Mouse (Mus musculus) gastrocnemius, postnatal 10 days (tissue): Measurements from ENCODE around the gene Rae1. TPM values are rescaled to one million over a fixed set of nuclear protein-coding genes. Genes with fewer than 3 reads are reported as not detected.

Experiments
- DNase-seq: peaks from one replicate; pipeline ENCODE4 v3.0.0; 2021; ENCODE audit warnings: mixed read lengths
- total RNA-seq, 2 experiments: library from RNA; stranded (reverse); gene quantifications; 2 replicates each; pipeline ENCODE4 v1.2.3; 2021

Rae1 gene
- total RNA-seq, 2 experiments from 2014 or later: 27.9 to 31.5 TPM

DNA sequence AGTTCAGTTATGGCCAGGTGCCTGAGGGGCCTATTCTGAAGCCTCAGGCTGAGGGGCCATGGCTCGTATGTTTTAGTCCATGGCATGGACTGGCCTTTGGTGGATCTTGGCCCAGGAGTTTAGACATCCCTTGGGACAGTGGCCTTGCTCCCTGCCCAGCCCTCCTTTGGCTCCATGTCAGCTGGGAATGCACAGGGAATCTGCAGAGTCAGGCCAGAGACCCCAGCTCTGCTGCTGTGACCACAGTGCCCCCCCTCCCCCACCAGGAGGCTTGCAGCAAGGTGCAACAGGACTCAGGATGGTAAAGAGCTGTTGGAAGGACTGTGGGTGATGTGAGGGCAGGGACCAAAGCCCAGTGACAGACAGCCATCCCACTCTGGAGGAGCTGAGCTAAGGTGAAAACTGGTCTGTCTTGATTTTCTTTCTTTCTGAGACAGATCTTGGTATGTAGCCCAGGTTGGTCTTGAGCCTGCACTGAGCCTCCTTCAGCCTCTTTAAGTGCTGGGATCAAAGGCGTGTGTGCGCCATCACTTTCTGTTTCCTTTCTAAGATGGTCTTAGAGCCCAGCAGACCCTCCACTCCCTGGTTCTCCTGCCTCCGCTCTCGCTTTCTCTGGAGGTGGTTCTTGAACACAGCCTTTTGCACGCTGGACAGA lies 27.4 kb downstream of the Rae1 start:
- DNase-seq: no peak

DNA sequence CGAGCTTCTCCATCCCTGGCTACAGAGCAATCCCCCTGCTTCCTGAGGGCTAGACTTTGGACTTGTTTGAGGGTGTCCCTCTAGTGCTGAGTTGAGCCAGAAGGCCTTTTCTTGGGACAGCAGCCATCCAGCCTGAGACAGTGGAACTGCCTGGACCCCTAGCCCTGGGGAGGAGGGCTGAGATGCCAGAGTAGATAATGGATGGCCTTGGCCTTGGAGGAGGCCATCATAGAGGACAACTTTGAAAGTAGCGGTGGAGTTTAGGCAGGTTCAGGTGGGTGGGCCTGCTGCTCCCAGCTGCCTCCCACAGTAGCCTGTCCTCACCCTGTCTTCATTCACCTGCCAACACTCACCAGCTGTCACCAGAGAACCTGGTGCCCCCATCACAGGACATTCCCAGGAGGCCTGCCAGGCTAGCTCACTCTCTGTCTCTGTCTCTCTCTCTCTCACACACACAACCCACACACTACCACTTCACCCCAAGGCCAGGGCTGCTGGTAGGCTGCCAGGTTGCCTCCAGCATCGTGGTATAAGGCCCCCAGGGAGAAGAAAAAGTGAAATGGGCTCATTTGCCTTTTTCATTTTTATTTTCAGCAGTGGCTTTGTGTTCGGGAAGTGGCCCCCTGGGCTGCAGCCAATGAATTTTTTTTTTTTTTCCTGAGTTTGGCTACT lies 28.0 kb downstream of the Rae1 start:
- DNase-seq: no peak

DNA sequence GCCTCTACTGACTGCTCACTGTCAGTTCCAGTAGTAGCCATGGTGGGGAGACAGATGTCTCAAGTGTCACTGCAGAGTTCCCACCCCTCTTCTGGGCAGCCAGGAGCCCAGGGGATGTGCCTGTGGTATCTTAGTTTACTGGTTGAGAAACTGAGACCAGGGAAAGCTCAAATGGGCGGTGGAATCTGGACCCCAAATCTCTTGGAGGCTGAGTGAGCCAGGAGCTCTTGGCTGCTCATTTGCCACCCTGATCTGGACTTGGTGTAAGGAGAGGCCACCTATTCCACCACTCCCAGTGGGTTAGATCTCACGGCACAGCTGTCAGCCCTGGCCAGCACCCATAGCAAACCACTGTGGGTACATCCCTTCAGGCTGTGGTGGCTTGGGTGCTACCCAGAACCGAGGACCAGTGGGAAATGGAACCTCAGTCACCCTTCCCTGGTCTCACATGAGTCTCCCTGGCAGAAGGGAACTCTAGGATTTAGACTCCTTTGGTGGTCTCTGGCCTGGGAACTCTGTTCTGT lies 28.7 kb downstream of the Rae1 start:
- DNase-seq: no peak

DNA sequence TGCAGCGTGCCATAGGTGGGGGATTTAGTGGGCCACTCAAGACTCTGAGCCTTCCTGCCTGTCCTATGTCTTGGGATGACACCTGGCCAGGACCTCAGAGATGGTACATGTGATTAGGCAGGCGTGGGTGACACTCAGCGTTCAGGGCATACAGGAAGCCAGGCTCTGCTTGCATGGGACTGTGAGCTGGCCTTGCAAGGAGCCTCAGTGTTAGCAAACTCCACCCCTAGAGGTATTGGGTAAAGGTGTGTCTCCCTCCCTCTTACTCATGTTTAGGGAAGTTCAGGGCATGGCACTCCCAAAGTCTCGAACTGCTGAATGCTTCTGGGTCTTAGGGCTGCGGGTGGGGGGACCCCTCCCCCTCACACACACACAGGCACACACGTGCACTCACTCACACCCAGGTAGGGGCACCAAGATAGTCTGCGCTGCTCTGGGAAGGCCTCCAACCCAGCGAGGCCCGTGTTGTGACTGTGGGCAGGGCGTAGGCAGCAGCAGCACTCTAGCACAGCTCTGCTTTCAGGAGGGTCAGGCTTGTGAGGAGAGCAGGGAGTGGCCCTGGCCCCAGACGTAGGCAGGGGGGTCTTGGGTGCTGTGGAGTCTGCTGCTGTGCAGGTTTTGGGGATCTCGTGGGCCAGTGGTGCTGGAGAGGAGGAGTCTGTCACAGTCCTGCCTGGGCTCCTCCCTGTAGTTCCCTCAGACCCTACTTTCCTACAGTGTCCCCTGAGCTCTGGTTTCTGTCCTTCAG lies 30.8 kb downstream of the Rae1 start:
- no peak for DNase-seq

DNA sequence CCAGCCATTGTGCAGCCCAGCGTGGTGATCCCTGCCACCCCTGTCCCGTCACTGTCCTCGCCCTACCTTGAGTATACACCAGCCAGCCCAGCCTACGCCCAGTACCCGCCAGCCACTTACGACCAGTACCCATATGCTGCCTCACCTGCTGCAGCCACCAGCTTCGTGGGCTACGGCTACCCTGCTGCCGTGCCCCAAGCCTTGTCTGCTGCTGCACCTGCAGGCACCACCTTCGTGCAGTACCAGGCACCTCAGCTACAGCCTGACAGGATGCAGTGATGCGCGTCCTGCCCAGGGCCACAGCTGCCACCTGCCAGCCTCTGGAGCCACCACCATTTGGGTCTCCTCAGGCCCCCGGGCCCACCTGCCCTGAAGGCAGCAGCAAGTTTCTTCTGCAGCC lies 33.6 kb downstream of the Rae1 start:
- DNase-seq: no peak

DNA sequence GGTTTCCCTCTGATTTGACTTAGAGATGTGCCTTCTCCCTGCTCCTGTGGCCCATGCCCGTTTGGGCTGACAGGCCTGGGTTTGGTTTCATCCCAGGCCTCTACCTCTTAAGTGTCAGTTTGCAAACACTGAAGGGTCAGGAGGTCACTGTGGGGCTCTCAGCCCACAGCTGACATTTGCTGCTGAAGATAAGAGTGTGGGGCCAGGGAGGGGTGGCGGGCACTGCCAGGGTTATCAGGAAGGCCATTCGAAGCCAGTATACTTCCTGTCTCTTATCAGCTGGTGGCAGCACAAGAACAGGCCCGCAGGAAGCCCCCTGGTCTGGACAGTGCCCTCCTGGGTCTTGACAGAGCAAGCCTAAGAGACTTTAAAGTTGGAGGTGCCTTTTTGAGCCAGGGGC lies 35.1 kb downstream of the Rae1 start:
- no peak for DNase-seq

DNA sequence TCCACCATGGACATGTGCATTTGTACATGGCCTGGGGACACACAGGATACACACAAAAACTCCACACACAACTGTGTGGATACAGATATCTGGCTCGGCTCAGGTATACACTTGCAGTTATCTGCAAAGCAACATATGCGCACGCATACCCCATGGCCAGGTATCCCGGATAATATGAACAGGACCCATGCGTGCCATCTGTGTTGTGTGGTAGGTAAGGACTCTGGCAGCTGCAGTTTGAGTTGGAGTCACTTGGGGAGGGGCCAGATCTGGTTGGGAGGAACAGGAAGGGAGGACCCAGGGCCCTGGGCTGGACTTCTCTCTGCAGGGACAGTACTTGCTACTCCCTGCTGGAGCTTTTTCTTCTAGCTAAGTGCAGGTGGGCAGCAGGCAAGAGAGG lies 35.7 kb downstream of the Rae1 start:
- DNase-seq: no peak

DNA sequence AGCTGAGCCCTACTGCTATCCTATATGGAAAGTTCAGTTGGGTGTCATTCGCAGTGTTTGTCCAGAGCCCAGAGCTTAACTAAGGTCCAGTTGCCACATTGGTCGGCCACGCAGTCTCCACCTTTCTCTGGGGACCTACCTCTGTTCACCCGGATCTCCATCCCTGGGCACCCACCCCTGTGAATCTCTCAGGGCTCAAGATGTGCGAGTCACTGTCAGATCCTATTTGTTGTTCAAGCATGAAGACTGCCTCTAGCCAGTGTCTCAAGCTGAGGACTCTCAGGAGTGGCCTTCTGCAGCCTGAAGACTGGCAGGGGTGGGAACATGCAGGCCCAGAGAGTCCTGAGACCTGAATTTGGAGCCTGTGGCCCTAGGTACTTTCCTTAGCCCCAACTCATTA lies 36.1 kb downstream of the Rae1 start:
- no peak for DNase-seq

DNA sequence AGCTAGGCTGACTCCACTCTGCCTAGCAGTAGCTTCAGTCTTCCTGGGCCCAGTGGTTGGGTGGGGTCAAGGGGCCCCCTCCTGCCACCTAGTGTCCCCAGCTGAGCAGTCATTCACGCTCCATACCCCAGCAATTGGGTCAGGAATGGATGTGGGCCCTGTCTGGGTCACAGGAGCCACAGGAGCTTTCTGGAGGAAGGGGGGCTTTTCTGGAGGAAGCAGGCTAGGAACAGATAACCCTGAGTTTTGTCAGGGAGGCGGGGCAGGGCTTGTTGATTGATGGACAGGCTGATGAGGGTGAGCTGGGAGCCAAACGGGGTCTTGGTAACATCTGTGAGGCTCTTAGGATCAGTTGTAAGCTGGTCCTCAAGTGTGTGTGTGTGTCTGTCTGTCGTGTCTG lies 36.7 kb downstream of the Rae1 start:
- DNase-seq: no peak

DNA sequence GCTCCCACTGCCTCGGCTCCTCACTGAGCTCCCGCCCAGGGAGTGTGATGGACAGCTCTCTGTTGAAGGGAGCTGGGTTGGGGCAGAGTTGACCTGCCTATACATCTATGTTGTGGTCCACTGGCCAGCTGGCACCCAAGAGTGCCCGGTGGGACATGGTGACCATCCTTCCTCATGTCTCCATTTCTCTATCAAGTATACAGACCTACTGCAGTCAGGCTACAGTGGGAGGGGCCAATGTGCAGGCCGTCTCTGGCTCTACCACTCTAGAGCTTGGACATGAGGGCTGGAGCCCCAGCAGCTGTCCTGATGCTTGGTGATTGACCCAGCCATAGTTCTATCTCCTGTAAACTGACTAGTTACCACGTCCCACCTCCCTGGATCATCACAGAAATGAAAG lies 37.4 kb downstream of the Rae1 start:
- no peak for DNase-seq

DNA sequence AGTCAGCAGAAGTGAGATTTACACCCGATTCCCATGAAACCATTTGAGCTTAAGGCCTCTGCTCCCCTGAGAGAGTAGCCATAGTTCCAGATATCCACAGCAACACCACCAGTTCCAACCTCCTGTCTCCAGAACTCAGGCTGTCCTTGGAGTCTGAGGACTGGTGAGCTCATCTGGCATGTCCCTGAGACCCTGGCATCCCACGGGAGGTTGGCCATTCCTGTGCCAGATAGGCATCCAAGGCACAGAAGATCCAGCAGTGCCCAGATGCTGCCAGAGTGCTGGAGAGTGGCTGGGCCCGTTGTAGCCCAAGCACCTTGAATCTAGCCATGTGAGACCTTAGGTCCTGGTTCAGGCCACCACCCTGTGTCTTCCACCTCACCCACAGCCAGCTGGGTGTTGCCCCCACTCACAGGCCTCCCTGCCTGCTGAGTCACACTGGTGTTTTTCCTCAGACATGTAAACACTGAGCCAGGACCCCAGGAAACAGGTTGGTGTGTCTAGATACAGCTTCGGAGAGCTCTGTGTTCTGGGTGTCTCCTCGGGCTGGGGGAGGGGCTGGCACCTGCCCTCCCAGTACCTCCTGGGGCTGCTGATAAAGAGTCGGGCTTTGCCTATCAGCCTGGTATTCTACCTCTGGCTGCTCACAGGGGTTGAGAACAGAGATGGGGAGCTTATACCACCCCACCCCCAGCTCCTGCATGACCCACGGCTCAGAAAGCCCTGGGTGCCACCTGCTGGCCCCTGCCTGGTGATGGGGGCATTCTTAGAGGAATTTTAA lies 38.1 kb downstream of the Rae1 start:
- DNase-seq: no peak

DNA sequence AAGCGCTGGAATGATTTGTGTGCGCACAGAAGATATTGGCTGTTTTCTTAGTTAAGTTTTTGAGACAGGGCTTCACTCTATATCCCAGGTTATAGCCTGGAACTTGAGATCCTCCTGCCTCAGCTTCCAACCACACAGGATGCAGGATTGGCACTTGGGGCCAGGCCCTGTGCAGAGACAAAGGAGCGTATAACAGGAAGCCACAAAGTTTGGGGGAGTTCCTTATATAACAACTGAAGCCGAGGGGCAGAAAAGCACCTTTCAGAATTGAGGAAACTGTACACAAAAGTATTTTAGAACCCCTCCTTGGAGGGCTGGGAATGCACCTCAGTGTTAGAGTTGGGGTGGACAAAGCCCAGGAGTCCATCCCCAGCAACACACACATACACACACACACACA lies 39.1 kb downstream of the Rae1 start:
- no peak for DNase-seq

DNA sequence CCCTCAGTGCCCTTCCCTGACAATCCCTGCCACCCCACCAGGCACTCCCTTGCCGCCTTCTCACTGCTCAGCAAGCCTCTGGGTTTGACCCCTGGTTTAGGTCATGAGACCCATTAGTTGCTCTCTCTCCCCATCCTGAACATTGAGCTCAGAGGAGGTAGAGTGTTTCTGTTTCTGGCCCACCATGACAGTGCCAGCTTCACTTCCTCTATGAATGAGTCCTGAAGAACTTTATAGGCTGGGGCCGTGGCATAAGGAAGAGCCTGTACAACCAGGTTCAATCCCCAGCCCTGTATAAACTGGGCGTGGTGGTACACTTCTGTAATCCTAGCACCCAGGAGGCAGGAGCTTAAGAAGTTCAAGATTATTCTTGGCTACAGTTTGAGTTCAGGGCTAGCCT lies 40.9 kb downstream of the Rae1 start:
- no peak for DNase-seq

DNA sequence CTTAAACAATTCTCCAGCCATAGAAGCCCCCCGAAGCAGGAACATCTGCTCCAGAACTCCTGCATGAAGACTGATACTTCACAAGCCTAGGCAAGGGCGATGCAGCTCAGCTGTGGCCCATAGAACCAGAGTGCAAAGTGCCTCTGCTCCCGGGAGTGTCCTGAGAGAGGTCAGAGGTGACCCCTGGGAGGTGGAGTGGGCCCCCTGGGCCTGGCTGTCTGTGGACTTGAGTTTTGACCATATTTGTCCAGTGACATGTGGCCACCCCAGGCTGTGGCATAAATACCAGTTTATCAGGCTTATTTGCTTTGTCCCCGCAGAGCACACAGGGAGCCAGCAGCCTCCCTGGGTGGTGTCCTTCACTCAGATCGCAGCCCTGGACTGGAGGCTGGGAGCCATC lies 41.3 kb downstream of the Rae1 start:
- no peak for DNase-seq

DNA sequence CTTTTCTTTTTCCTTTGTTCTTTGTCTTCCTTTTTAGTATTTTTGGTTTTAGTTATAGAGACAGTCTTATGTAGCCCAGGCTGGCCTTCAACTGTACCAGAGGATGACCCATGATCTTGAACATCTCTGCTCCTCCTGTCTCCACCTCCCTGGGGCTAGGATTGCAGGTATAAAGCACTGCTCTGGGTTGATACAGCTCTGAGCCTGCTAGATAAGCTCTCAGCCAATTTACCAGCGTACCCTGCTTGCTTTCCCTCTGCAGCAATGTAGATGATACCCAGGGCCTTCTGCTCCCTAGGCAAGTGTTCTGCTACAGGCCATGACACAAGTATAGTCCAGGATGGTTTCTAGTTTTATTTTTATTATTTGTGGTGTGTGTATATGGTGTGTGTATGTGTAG lies 42.0 kb downstream of the Rae1 start:
- no peak for DNase-seq

DNA sequence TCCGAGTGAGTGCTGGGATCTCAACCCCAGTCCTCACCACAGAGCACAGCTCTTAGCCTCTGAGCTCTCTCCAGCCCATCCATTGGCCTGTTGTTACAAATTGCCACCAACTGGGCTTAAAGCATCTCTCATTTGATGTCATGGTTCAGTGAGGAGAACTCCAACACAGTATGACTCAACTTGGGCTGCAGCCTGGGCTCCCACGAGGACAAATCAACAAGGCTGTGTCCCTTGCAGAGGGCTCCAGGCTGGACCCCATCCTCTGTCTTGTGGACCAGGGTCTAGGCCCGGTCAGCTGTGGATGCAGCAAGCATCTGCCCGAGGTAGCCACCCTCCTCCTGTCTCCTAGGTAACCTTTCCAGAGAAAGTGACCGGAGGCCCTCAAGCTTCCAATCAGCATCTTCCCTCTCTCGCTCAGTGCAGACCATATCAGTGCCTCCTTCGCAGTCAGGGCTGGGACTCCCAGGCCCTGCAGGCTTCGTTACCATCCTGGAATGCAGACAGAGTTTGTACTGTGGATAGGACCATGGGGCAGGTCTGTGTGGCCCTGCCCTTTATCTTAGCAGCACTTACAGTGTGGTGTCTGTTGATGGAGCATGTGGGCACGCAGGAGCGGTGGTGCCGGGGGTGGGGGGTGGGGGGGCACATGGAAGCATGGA lies 42.7 kb downstream of the Rae1 start:
- DNase-seq: no peak

DNA sequence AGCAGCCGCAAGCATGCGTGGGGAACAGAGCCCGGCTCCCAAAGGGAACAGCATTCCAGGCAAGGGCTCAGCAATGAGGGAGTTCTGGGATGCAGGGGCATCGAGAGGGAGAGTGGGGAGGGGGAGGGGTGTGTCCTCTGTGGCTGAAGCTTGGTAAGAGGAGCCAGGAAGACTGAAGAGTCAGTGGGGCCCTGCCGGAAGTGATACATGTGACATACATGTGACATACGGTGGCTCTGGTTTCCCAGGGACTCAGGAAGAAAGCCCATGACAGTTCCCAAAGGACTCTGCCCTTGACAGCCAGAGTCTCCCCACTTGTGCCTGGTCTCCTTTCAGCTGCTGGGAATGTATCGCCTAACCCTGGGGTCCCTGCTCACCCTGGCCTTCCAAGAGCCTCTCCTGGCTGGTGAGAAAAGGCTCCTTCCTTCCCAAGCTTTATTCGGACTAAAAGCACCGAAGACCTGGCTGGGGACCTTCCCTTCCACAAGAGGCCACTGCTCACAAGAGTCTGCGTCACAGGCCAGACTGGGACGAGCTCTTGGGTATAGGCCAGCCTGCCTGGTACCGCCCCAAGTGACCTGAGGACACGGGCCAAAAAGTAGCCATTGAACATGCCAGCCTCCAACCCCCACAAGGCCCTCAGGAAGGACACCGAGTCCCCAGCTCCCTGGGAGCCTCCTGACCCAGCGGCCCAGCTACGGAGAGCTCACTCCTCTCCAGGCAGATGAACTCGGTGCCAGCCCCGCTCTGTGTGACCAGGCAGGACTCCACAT lies 44.5 kb downstream of the Rae1 start:
- DNase-seq: peak; percentile 61

DNA sequence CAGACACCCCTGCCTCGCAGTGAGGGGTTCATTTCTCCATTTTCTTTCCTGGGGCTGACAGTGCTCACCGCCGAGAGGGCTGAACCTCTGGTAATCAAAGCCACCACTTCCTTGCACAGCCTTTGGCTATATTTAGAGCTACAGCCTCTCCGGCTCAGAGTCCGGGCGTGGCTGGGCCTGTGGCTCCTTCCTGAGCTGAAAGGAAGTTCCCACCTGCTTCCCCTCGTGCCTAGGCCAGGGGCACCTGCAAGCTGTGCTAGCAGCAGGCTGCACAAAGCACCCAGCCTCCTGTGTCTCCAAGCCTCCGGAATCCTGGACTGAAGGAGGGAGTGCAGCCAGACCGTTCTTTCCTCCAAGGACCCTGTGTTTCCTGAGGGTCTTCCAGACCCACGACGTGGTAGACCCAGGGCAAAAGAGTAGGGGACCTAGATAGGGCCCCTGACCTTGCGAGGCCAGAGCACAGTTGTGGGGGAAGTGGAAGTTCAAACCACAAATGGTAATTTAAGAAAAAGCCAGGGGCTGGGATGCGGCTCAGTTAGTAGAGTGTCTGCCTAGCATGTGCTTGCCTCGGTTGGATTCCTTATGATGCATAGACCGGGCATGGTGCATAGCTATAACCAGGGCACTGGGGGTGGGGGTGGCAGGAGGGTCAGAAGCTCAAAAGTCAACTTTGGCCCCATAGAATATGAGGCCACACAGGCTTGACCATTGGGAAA lies 46.8 kb downstream of the Rae1 start:
- DNase-seq: no peak

DNA sequence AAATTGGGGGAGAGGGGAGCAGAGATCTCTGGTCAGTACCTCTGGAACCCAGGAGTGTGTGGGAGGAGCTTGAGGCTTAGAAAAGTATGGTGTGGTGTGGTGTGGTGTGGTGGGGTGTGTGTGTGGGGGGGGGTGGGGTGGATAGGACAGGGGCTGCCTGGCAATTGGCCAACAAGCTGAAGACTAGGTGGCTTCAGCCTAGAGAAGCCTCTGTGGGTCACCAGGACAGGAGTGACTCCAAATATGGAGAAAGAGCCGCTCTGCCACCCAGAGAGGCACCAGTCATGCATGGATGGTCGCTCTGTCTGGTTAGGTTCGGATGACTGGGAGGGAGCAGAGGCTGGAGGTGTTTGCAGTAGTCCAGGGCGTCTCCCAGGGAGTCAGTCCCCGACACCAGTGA lies 47.6 kb downstream of the Rae1 start:
- DNase-seq: no peak

DNA sequence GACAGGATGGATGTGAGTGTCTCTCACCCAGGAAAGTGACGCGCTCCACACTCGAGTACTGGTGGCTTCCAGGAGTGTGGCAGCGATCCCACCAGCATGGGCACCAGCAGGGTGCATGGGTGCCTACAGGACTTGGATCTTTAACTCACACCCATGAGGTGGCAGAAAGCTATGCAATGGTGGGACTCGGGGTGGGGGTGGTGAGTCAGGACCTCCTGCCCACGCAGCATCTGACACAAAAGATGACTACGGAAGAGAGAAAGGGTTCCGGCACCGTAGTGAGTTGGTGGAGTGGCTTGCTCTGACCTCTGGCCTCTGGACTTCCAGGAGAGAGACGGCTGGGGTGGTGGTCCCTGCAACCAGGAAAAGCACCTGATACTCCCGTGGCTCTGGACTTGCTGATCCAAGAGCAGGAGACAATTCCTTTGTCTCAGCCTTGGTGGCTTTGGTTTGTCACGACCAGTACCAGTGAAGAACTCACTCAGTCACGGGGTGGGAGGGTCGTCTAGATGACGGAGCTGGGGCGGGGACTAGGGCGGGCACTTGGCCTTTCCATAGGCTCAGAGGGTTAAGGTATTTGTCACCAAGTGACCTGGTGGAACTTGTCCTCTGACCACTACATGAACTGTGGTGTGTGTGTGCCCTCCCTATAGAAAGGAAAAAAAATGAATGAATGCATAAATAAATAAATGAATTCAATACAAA lies 48.3 kb downstream of the Rae1 start:
- DNase-seq: peak; percentile 3
